Mouse (Mus musculus) erythroblast, adult 5-6 weeks (primary cell): Measurements from ENCODE around the gene Gm20388. TPM values are rescaled to one million over a fixed set of nuclear protein-coding genes. Genes with fewer than 3 reads are reported as not detected.

Experiments used
- ATAC-seq: replicated peaks from 2 replicates; pipeline ENCODE4 v1.8.0; 2016; ENCODE audit warnings: moderate number of reproducible peaks, mild to moderate bottlenecking, moderate TSS enrichment, inconsistent platforms; ENCODE audit not compliant: poor library complexity, low FRiP score, severe bottlenecking
- total RNA-seq, 2 experiments: library from RNA; stranded (forward) in 1 of 2; stranded (reverse) in 1 of 2; fragments of 150-400 nt in 1 of 2; fragments of 200-764, 138-1000 nt in 1 of 2; gene quantifications; 2 replicates each; pipeline versions ENCODE4 v1.2.3 to v1.2.4; 2015 to 2017; ENCODE audit warnings: low replicate concordance in 2 of 2

Gene Gm20388
- total RNA-seq, 2 experiments from 2014 or later, result 2.9 to 7.8 TPM

DNA sequence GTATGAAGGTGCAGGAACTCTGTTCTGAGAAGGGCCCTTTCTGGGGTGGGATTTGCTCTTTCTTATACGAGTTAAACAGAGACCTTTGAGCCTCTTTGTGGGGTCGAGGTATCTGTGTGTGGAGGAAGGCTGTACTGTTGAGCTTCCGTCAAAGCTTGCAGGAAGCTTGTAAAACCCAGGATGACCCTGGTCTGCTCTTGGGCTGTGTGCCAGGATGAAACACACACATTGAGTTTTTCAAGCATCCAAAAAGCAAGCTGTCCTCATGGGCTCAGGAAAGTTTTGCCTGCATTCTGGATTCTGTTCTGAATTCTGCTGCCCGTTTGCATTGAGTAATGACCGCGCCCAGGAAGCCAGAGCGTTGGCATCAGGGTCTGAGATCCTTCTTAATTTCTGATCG is 4353.4 kb downstream of the Gm20388 start:
- ATAC-seq, result no peak

DNA sequence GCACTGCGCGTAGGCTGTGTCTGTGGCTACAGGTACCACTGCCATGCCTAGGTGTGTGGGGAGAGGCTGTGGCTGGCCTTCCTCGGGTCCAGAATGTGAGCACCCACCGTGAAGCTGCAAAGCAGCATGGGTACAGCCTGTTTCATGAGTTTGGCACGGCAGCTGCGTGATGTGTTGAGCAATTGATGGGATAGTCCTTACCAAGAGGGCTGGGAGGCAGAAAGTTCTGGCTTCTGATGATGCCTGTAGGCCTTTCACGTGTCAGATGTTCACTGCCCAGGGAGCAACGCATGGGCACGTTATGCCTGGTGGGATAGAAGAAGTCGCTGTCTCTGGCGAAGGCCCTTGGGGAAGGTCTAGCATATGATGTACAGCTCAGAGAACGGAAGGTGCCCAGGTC is 4354.0 kb downstream of the Gm20388 start:
- ATAC-seq, result no peak

- no peak for ATAC-seq
These were observed 4354.5 kb downstream of the Gm20388 start for GRCm38 (mm10) chr8:124265130-124265529.

DNA sequence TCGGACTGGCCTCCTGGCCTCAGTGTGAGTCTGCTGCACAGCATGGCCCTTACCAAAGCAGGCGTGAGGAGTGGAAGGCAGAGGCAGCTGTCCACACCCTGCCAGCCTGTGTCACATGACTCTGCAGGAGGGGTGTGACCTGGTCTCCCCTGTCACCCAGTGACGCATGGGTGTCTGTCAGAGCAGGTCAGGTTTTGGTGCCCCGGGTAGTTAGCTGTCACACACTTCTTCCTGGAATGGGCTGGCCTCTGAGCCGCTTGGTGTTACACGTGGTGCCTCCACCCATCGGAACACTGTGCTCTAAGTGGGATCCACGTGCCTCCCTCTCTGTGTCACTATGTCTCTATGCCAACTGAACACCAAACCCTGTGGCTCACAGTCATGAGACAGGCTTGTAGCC is 4355.2 kb downstream of the Gm20388 start:
- ATAC-seq, result peak; percentile 43; the same call in 1 of the 2 replicates

- ATAC-seq, result no peak
These were observed 4356.6 kb downstream of the Gm20388 start for GRCm38 (mm10) chr8:124267206-124267605.

GRCm38 (mm10) chr8:124270504-124270903 is 4359.9 kb downstream of the Gm20388 start:
- no peak for ATAC-seq

DNA sequence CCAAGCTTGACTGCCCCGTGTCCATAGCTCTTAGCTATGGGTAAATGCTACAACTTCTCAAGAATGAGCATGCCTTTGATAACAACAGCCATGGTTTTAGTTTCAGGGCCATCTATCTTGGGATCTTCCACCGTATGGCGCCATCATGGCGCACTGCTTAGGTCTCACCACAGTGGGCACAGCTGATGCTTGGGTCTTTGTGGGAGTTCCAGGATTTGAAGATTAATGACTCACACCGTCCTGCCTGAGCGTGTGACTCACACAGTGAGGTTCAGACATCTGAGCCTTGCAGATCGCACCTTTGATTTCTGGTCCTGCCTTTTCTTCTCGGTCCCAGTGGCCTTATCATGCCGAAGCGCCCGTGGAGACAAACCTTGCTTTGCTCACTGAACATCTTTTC is 4360.3 kb downstream of the Gm20388 start:
- no peak for ATAC-seq

DNA sequence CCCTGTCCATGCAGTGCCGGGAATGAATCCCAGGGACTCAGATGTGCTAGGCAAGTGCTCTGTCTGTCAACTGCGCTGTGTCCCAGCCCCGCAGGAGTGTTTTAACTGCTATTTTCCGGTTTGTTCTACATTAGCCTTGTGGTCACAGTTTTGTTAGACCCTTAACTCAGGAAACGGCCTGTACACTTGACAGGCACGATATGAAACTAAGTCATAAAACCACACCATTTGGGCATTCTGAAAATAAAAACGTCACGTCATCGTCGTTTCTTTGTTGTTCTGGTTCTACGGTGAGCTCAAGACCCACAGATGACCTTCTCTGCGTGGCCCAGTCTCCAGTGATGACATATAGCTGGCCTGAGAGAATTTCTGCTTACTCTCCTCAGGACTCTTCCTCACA is 4360.9 kb downstream of the Gm20388 start:
- ATAC-seq, result no peak

DNA sequence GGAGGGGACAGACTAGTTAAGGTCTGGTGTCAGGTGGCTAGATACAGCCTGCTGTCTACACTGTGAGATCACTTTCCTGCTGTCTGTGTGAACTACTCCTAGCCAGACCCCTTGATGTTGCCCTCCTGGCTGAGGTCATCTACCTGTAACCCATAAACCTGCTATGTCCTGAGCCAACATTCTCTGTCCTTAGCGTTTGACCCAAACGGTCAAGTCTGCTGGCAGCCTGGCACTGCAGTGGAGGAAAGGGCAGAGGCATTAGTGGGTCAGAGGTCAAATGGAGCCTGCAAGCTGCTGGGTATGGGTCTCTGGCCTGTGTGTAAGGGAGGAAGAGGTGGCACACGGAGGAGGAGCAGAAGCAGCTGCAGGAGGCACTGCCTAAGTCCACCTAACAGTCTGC is 4362.2 kb downstream of the Gm20388 start:
- no peak for ATAC-seq

DNA sequence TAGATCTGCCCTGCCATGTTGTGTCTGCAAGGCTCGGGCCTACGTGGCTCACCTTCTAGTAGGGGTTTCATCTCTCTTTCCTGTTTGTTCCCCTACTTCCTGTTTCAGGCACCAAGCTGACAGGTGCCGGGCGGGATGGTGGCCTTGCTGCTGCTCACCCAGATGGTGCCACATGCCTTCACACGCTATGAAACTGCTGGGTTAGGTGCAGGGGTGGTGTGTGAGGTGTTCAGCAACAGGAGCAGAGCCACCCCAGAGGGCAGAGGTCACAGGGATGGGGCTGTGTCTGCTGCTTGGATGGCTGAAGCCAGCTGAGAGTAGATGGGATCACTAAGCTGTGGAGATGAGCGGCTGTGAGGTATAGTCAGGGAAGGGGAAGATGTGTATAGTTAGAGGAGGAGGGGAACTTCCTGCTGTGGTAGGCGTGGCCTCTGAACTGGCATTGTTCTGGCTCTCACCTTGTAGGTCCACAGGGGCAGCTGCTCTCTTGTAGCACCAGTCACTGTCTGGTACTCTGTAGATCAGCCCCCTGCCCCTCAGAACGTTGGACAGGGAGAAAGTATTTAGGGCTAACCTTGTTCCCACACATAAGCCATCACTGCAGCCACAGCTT is 4363.1 kb downstream of the Gm20388 start:
- ATAC-seq, result no peak

GRCm38 (mm10) chr8:124274441-124275120 is 4363.9 kb downstream of the Gm20388 start:
- no peak for ATAC-seq

GRCm38 (mm10) chr8:124275377-124276071 is 4364.9 kb downstream of the Gm20388 start:
- no peak for ATAC-seq

DNA sequence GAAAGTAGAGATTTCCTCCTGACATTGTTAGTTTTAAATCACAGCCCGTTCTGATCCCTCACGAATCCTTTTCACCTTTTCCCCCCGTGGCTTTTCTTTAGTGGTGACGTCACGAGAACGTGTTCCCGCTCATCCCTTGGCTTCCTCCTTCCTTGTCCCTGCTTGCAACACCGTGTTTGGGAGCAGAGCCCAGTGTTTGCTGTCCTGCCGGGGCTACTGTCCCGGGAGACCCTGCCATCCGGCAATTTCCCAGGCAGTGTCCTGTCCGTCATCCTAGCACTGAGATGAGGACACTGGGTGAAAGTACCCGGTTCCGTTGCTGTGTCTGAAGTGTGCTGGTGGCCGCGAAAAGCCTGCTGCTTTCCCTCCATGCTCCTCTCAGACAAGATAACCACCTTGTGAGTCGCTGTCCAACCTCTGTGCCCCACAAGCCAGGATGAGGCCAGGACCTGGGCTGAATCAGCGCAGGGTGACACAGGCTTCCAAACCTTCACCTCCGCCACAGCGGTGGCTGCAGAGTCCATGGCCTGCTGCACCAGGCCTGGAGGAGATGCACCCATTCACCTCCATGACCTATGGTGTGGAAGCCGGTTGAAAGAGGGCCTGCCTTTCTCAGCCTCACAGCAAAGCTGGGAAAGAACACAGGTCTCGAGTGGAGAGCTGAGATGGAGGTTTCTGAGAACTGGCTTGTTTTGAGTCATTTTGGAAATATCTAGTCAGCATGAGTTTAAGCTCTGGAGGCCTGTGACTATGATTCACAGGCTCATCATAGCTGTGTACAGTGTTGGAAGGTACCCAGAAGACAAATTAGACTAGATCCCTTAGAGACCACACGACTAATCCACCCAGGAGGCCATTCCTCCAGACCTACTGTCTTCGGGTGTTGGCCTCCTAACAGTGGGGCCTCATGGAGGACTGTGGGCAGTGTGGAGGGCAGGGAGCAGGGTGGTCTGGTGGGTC is 4367.6 kb downstream of the Gm20388 start:
- ATAC-seq, result no peak

GRCm38 (mm10) chr8:124278956-124279689 is 4368.5 kb downstream of the Gm20388 start:
- ATAC-seq, result no peak

- no peak for ATAC-seq
These were observed 4369.0 kb downstream of the Gm20388 start for GRCm38 (mm10) chr8:124279690-124279985.

DNA sequence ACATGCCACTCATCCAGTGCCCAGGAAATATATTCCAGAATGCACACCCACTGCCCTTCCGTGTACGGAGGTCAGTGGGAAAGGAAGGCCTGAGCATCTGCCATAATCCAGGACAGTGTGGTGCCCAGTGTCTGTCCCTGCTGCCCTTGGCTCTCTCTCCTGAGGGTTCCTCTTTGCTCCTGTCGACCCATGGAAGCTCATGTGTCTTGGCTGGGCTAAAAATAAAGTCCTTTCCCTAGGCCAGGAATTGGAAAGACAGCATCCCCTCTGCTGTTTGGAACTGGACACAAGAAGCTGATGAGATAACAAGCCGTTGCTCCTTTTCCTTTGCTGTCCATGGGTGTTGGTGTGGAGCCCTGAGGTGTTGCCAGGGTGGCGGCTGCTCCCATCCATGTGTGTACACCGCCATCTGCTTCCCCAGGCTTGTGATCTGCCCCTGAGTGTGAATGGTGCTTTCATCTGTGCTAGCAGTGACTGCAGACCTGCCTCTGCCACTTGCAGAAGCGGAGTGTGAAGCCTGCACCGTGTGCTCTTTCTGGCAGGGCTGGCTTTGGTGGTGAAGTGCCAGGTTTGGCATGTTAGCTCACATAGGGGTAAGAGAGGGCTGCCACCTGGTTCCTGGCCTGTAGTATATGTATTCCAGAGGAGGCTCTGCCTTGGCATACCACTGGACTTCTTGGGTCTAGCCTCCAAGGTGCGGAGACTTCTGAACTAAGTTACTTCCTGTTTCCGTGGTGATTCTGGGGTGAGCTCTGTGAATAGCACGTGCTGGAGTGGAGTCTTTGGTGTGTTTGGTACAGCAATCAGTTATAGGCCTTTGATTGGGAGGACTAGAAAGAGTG is 4371.3 kb downstream of the Gm20388 start:
- no peak for ATAC-seq

DNA sequence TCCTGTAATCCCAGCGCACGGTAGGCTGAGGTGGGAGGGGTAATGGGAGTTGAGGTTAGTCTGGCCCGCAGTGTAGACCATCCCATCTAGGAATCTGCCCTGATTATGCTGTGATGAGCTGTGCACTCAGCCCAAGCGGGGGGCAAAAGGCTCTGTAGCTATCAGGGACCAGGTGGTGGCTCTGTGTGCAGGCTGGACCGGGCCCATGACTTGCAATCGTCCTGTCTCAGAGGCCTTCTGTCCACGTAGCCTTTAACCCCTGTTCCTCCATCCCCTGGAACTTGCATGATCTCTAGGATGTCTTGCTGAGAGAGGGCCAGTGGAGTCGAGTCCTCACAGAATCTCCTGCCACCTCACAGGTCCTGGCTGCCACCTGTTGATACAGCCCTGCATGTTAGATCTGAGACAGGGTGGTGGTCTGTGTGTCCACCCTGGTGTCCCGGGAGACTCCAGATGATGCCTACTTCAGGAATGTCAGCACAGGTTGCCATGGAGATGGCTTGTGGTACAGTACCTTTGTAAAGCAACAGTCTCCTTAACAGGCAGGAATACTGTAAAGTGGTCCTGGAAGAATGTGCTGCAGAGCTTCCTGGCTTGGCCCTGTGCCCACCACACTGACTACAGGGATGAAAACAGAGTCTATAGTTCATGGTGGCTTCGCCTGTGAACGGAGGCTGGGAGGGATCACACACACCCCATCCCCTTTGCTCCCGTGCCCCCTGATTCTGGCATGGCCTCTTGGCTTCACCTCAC is 4372.4 kb downstream of the Gm20388 start:
- ATAC-seq, result no peak
